Mouse (Mus musculus) activated CD4-positive, CD25-positive, alpha-beta regulatory T cell (primary cell): ENCODE results near the gene Frk. TPM values are rescaled to one million over a fixed set of nuclear protein-coding genes. Genes with fewer than 3 reads are reported as not detected.

Experiments used
- polyA plus RNA-seq, 2 experiments: library from polyadenylated mRNA; unstranded; fragments of 100-300 nt; shearing (Covaris generic); gene quantifications; one replicate each; pipeline ENCODE4 v1.2.1; 2017

Frk gene
- not detected for polyA plus RNA-seq

DNA sequence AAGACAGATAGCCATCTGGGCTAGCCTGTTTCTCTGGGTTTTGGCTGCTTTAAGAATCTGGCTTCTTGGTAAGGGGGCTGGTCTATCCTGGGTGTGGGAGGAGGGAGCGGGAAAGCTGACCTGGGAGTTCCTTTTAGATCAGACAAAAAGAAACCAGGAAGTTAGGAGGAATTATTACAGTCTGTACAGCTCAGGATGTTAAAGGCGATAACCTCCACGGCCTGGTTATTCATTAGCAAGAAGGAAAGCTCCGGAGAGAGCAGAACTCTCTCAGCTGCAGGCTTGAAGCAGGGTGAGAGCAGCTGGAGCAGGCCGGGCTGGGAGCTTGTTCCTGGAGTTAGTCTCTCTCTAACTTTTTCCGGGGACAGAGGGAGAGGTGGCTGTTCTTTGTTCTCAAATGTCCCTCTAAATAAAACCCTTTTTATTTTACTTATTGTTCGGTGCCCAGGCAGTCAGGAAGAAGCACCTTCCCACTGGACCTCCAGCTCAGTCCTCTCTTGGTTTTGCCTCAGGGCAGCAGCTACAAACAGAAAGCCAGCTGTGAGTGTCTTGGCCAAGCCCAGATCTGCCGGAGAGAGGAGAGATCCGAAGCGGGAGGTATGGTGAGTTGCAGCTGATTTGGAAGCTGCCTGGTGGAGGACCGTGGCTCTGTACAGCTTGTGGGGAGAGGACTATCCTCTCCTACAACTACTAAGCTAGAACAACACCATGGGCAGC, at the start of gene Frk:
Gene Frk, plus strand, starts transcription at position 103 of the 717 bp plus-strand sequence.

Other genes starting within 250 kb of the Frk start
- gene Tspyl1, start 201.2 kb upstream of the Frk start, polyA plus RNA-seq: 10 to 100 TPM; 55.1 to 72.8 TPM
- 10 to 100 TPM; 13.4 to 17.6 TPM for gene Tspyl4, start 186.0 kb upstream of the Frk start, polyA plus RNA-seq
- 1 to 10 TPM in 1 of 2 experiments, under 1 TPM in 1; 0.63 to 1.0 TPM for gene Col10a1, start 93.4 kb upstream of the Frk start, polyA plus RNA-seq
- 10 to 100 TPM; 47.6 to 56.6 TPM for gene Nt5dc1, start 64.8 kb upstream of the Frk start, polyA plus RNA-seq